Mouse (Mus musculus): Measurements from ENCODE around the gene Notch3.
A peak's percentile ranks its signal among the peaks of the same experiment; 100 is the strongest.
"Not testable (repeated sequence)": the region's sequence is repeated elsewhere in the genome, so short reads cannot be mapped to it uniquely, and the experiment has no call there.

Gene Notch3

DNA sequence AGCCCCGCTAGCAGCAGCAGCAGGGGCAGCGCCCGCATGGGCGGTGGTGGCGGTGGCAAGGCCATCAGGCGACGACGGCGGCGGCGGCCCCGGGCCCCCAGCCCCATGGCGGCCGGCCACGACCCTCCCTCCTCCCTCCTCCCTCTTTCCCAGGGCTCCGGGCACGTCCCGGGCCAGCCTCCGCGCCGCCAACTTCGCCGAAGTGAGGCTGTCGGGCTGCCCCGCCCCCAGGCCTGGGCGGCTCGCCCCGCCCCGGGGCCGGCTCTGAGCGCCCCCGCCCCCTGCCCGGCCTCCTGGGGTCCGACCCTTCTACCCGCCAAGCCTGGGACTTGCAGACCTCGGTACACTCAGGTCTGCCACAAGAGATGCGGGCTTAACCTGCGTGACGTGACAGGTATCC is at the start of gene Notch3:
Notch3 (minus strand) TSS at position 166 of the 400 bp plus-strand sequence.
- peak in 1 of 2 experiments; percentile 26 for DNase-seq

DNA sequence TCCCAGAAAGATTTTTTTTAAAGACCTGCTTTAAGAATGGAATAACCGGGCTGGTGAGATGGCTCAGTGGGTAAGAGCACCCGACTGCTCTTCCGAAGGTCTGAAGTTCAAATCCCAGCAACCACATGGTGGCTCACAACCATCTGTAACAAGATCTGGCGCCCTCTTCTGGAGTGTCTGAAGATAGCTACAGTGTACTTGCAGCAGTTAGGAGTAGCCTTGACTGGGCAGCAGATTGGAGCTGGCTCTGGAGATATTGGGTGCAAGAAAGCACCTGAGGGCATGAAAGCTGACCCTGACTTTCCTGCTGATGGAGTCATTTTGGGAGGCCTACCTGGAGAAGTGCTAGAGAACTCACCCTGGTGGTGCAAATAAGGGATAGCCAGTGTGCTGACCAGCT is 48.9 kb upstream of the Notch3 start:
- not testable (repeated sequence) for DNase-seq

DNA sequence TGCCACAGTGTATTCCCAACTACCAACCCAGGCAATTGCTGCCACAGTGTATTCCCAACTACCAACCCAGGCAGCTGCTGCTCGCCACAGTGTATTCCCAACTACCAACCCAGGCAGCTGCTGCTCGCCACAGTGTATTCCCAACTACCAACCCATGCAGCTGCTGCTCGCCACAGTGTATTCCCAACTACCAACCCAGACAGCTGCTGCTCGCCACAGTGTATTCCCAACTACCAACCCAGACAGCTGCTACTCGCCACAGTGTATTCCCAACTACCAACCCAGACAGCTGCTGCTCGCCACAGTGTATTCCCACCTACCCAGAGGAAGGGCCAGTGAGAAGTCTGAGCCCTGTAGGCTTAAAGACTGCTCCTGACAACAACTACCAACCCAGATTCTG is 44.9 kb upstream of the Notch3 start:
- not testable (repeated sequence) for DNase-seq

DNA sequence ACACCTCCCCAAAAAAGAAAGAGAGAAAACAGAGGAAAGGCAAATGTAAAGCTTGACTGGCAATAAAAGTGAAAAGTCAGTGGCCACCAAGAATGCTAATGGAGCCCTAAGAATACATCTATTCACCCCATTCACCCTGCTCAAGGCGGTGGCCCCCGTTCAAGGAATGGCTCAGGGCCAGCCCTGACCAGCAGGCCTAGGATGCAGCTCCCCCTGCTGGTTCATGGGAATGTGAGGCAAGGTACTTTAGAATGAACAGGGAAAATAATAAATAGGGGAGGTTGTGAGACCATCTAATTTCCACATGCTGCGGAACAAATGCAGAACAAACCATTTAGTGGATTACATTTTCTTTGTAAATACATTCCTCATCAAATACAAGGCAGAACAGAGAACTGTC is 43.1 kb upstream of the Notch3 start:
- DNase-seq: peak in 1 of 2 experiments; percentile 51

DNA sequence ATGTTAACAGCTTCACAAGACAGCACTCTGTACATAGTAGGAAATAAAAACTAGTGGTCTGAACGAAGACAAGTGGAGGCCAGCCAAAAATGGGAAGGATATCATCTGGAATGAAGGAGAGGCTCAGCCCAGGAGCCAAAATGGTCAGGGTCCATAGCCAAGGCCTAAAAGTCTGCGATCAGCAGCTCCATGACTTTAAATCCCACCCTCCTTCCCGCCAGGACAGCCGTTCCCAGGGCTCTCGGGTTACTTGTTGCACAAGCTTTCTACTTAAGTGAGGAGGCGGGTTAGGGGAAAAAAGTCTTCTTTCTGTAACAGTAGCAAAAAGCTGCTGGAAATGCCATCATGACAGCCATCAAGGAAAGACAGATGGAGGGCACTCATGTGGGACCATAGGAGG is 42.5 kb upstream of the Notch3 start:
- no peak for DNase-seq

DNA sequence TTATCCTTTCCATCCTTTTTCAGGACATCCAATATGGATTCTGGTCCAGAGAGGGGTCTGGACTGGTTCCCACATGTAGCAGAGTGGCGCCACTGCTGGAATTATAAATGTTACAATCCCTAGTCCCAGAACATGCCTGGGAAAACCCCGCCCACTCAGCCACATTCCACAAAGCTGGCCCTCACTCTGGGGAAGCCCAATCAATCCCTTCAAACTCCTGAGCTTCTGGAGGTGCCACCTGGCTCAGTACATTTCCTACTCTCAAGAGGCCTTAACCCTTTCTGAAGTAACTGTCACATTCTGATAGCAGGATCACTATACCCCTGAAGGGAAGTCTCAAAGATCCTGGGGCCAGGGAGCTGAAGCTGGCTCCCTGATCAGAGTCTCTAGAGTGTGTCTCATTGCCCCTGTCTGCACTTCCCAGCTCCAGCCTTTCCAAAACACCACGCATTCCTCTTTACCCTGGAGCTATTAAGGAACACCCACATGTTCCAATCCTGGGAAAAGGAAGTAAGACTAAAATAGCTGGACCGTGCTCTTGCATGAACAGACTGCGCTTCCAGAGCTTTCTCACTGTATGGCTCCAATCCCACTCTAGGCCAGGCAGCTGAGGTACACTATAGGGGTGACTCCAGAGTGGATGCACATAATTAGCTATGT is 41.1 kb upstream of the Notch3 start:
- DNase-seq: no peak

DNA sequence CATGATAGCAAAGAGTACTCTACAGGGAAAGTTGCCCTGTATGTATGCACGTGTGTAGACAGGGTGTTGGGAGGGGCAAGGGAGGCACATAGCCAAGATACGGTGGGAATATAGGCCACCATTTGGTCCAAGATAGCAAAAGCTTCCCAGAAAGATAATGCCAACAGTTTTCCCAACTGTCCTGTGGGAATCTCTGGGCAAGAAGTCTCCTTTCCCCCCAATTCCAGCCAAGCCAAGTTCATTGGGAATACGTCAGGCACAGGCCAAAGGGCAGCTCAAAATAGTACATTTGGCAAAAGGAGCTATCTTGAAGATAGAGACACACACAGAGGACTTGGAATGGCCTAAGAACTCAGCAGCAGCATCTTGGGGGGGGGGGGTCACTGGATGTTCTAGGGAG is 38.7 kb upstream of the Notch3 start:
- DNase-seq: no peak

DNA sequence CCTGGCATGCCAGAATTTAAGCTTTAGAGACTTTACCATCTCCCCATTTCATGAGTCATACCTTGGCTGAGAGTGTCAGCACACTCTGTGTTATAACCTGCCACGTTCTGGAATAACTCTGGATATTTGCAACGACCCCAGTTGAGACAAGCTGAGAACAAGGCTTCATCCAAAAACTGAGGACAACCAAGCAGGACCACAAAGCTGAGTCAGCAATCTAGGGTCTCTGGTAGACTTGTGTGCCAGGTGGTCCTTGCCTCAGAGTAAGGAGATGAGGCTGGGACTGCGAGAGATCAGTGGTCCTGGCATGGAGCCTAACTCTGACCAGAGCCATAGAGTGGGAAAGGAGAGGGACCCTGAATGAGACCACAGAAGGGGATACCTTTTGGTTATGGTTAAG is 36.3 kb upstream of the Notch3 start:
- DNase-seq: no peak

DNA sequence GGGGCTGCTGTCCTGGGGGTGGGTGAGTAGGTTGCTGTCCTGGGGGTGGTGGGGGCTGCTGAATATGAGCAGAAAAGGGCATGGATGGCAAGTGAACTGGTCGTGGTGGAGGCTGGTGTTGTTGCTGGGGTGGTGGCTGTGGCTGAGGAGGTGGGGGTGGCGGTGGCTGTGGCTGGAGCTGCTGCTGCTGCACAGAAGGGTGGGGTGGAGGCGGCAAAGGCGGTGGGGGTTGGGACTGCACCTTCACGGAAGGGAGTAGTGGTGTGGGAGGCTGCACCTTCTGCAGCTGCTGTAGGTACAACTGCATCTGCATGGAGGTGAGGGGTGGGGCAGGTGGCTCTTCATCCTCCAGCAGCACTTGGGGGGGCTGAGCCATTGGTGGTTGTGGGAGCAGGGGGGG is 34.4 kb upstream of the Notch3 start:
- DNase-seq: no peak

DNA sequence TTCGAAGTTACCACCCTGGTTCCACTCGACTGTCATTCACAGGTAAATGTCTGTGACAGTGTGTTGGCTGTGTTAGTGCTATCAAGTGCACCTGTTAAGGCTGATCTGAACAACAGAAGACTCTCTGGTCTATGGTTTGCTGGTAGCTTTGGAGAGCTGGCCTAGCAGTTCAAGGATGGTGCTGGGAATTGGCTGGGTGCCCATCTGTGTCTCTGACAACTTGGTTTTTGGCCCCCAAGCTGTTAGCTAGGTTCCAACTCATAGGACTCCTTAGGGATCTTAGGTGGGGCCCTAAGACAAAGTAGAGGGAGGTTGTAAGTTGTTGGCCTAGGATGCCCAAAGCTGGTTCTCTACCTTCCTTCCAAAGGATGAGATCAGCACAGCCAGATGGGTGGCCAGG is 33.1 kb upstream of the Notch3 start:
- DNase-seq: no peak

DNA sequence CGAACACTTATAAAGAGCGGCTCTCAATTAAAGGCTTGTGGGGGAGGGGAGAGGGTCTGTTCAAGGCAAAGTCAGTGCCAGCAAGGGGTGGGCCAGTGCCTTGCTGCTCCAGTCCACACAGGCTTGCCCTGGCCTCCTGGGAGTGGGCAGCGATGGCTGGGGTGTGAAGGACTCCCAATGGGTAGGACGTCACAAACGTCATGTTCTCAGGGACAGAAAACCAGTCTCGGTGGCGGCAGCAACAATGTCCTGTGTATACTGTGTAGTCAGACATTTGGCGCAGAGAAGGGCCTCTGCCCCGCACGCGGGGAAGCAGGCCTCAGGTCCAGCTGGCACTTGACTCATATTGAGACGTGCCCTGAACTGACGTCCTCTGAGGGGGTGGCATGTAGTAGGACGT is 30.5 kb upstream of the Notch3 start:
- DNase-seq: no peak

DNA sequence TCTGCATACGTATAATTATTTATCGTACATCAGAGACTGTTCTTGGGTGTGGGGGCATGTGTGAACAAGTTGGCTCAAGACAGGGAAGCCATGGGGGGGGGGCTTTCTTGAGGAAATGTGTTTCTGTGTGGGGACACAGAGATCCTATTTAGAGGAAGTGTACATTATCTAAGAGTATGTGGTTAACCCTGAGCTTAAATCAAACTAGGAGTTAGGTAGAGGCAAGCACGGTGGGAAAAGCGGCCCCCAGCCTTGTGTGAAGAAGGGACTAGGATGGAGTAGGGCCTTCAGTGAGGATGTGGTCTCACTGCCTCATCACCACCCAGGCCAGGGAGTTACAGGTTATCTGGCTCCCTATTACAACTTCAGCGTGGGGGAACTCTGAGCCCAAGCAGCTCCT is 29.1 kb upstream of the Notch3 start:
- DNase-seq: no peak

DNA sequence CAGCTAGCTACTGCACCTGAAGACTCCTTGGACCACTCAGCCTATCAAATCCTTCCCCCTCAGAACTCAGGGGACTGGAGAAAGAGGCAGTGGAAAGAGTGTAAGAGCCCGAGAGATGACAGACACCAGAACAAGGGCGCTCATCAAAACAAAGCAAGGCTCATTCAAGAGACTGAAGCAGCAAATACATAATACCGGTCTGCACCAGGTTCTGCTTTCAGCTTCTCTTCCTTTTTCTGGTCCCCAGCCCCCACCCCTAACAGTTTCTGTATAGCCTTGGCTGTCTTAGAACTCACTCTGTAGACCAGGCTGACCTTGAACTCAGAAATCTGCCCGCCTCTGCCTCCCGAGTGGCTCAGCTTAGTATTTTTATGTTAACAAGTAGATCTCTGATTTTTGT is 26.4 kb upstream of the Notch3 start:
- no peak for DNase-seq

DNA sequence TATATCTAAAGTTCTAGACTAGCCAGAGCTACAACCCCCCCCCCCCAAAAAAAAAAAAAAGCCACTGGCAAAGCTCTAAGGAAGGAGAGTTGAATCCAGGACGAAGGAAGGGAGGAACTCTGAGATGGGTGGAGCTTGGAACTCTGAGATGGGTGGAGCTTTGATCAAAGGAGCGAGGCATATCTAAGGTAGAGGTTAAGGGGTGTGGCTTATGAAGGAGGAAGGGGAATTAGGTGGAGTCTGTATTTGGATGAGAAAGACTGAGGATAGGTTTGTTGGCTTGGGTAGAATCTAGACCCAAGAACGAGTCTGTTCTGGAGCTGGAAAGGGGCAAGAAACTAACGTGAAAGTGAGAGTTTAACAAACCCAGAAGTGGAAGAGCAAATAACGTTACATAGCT is 23.2 kb upstream of the Notch3 start:
- DNase-seq: no peak

DNA sequence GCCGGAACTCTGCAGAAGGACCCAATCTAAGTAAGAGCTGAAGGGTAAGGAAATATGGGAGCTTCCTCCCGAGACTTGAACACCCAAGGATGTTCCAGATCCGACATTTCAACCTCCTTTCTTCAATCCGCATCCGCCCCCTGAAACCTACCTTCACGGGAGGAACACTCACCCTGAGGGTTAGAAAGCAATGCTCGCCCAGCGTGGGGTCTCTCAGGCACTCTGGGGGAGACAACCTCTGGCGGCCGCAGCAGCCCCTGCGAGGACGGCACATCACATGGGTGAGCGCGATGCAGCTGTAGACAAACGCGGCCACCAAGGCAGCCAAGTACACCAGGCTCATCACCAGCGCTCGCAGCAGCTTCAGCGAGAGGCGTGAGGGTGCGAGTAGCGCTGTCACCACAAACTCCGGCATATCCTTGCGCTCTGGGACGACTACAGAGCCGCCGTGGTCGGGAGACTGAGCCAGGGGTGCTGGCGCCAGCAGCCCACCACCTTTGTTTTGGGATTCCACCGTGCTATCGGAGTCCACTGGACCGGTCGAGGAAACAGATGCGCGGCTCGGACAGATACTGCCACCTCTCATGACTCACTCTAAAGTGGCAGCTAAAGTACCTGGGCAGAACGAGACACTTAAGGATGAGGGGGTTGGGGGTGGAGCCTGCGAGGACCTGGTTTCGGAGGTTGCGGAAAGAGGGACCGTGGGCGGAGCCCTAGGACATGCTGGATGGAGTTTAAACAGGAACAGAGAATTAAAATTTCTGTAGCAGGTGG is 22.4 kb upstream of the Notch3 start, which contains the start of gene Ephx3:
Ephx3 (minus strand) TSS at position 687 of the 774 bp plus-strand sequence.
- DNase-seq: no peak

DNA sequence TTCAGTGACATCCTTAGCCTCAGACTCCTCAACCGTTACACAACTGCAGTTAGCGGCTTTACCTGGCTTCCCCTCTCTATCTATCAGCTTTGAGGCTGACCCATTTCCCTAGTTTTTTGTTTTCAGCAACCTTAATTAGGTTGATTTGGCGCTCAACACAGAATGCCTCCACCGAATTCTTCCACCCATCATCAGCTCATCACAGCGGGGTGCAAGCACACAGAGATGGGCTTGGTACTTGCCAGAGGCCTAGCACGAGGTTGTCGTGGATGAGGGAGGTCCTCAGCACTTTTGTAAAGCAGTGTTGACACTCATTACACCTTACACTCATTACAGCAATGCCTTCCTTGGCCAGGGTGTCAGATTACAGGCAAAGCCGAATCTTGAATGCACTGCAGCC is 16.4 kb upstream of the Notch3 start:
- no peak for DNase-seq

DNA sequence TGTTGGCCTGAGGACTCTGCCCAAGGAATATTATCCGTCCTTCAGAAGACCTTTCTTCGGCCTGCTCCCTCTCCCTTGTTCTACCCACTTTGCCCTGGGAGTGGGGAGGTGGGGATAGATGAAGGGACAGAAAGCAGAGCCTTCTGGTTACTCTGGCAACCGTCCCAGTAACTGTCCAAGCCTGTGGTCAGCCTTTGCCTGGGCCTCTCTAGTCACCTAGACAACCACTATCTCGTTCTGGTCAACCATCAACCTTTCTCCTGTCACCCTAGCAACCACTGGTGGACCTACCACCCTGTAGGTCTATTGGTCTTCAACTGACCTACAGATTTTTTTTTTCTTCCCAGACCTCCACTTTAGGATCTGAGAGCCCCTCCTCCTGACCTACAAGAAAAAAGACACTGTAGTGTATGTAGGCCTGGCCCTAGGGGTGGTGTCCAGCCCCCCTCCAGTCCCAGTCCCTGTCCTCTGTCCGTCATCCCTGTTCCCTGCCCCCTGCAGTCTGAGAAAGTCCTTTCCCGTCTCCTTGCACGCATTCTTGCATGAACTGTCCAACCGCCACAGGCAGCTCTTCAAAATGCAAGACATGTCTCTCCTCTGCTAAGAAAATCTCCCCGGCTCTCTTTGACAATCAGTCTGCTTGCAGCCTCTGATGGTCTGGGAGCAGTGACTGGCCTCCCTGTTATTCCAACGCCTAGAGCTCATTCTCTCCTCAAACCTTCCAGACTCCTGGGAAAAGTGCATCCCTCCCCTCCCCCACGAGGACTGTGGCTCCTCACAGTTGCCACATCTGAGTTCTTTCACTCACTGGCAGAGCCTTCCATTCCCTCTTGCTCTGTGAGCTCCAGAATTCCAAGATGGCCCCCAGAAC is 13.2 kb upstream of the Notch3 start:
- DNase-seq: no peak

DNA sequence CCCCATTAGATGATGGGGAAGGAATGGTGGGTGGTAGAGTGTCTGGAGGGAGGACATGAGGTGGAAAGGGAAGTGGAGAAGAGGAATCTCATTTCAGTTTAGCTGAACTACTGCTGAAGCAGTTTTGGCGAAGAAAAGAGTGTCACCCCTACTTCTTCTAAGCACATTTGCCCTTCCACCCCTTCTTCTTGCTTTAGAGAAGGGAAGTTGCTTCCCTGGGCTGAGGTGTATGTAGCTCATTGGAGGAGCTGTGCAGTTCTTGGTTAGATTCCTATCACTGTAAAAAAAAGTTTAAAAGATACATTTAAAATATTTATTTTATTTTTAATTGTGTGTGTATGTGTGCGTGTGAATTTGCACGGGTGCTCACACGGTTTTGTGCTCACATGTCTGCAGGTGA is 10.3 kb upstream of the Notch3 start:
- no peak for DNase-seq

DNA sequence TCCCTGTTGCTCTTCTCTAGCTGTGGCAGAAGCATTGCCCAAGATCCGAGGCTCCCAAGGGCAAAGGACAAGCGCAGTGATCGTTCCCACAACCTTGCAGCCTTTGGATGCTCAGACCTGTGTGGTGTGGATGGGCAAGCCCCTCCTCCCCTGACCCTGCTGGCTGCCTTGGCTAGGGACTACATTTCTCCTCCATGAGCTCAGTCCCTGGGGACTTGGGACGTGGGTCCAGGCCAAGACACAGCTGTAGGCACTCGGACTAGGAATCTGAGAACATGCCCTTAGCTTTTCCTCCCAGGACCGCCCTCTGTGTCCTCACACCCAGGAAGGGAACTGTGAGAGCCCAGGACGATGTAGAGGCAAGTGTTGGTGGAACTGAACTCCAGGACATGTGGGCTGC is 6.5 kb upstream of the Notch3 start:
- no peak for DNase-seq

DNA sequence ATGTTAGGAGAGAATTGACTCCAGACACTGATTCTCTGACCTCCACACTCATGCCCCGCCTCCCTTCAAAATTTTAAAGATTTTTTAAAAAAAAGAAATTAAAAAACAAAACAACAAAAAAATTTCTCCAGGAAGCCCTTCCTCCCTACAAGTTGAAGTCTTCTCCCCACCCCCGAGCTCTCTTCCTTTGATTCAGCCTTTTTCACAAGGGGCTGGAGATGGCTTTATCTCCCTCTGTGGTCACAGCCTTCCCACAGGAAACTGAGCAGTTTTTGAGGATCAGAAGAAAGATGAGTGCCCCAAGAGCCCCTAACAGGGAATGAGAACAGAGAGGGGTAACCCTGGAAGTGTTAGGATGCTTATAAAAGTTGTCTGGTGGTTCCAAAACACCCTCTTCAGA is 5.8 kb upstream of the Notch3 start:
- no peak for DNase-seq

DNA sequence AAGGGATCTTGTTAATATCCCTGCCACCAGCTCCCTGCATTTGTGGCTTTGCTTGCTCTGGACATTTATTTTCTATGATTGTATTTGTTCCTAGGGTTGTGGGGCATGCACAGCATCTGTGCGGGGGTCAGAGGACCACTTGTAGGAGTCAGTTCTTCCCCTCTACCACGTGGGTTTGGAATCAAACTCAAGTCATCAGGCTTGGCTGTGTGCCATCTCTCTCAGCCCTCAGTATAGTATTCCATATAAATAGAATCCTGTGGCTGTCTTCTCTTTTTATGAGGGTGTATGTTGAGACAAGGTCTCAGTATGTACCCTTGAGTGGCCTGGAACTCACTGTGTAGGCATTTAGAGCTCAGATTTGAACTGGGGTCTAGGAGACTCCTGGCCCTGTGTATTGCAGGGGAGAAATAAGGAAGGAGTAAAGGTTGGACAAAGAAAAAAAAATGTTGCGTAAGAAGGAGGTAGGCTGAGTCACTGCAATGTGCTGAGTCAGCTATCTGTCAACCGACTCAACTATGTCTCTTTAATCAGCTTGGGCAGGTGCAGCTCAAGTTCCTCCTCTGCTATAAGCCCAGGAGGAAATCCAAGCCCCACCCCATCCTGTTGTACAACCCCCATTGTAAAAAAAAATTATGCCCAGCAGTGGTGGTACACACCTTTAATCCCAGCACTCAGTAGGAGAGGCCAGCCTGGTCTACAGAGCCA is 3.0 kb upstream of the Notch3 start:
- DNase-seq: no peak

DNA sequence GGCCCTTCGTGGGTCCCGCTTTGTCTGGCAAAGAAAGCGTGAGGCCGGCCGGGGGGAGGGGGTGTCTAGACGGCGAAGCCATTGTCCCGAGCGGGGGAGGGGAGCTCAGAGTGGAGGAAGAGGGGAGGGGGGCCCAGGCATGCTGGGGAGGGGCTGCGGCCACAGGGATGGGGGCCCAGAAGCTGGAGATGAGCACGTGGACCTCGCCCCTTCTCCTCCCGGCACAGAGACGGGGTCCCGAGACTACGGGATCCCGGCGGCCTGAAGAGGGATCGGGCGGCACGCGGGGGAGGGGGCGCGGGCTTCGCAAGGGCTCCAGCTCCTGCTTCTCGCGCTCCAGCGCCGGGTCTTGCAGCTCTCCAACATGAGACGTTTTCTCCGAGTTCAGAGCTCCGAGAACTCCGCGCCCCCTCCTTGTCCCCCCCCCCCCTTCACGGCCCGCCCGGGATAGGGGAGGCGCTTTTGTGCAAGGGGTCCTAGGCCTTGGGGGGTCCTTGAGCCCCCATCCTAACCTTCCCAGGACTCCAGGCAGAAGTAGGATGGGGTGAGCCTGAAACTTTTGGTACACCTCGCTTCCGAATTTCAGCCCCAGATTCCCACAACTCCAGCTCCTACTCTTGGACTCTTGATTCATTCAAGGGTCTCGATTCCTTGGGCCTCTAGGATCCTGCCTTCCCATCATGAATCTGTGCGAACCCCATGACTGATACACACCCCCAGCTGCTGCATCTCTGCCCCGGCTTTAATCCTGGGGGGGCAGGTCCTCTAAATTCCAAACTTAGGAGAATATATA is 653 bp downstream of the Notch3 start:
- peak in 1 of 2 experiments; percentile 26 for DNase-seq

All from spleen, adult 18-20 months (tissue).